Mouse (Mus musculus) brain, embryonic 14.5 days (tissue): ENCODE measurements around the gene Purb.

Source experiments
- CTCF ChIP-seq: fragments of 200-500 bp; IDR thresholded peaks from 2 replicates; pipeline ENCODE4 v1.5.1; 2012; ENCODE audit warnings: inconsistent platforms, mild to moderate bottlenecking, moderate library complexity, borderline replicate concordance; ENCODE audit not compliant: insufficient read depth, insufficient read length; ENCODE audit errors: extremely low read depth
- POLR2A ChIP-seq: fragments of 200-500 bp; IDR thresholded peaks from 2 replicates; pipeline ENCODE4 v1.6.1; 2012; ENCODE audit warnings: mild to moderate bottlenecking, inconsistent platforms, borderline replicate concordance; ENCODE audit not compliant: poor library complexity, insufficient read depth, insufficient read length, severe bottlenecking; ENCODE audit errors: extremely low read depth

- TF ChIP-seq CTCF (no peak), POLR2A (no peak)
Observed at GRCm38 (mm10) chr11:6497311-6497948, 21.7 kb upstream of the Purb start.
